Mouse (Mus musculus) CH12.LX (cell line): ENCODE measurements around the gene Ap3s2. TPM values are rescaled to one million over a fixed set of nuclear protein-coding genes. Genes with fewer than 3 reads are reported as not detected.
A peak's percentile ranks its signal among the peaks of the same experiment; 100 is the strongest.

Experiments
- DNase-seq: peaks from one replicate; pipeline ENCODE4 v3.0.0-alpha.2; 2013; ENCODE audit errors: extremely low read depth
- H3K27ac ChIP-seq: 2 replicates; pipeline ENCODE4 v1.5.1; 2012; ENCODE audit warnings: low read depth, mild to moderate bottlenecking, control low read depth, moderate library complexity; ENCODE audit not compliant: insufficient read depth
- H3K27me3 ChIP-seq: replicated peaks from 2 replicates; pipeline ENCODE3; 2012; ENCODE audit warnings: inconsistent platforms
- H3K36me3 ChIP-seq, 2 experiments: replicated peaks in 1 of 2; 2 replicates each; pipeline versions ENCODE3 to v1.6.1; 2012; ENCODE audit warnings: inconsistent platforms in 1 of 2, low read length in 1 of 2, mild to moderate bottlenecking in 1 of 2, mixed read lengths in 1 of 2, moderate library complexity in 1 of 2; ENCODE audit not compliant: control insufficient read depth in 1 of 2, insufficient read depth in 1 of 2
- H3K4me1 ChIP-seq, 2 experiments: 2 replicates each; pipeline ENCODE4 v1.6.1; 2012; ENCODE audit warnings: inconsistent platforms in 1 of 2, moderate library complexity in 1 of 2; ENCODE audit not compliant: insufficient read depth in 2 of 2, control insufficient read depth in 1 of 2
- H3K4me2 ChIP-seq: 2 replicates; pipeline ENCODE4 v1.6.1; 2012; ENCODE audit warnings: low read depth, mild to moderate bottlenecking, control low read depth; ENCODE audit not compliant: poor library complexity, insufficient read depth, severe bottlenecking
- H3K4me3 ChIP-seq, 3 experiments: fragments of 150-350 bp in 1 of 3; sonication (generic) in 1 of 3; replicated peaks in 1 of 3; 2 replicates each; pipeline versions ENCODE3 to v1.5.1; 2011 to 2012; ENCODE audit warnings: low read depth in 2 of 3, low read length in 2 of 3, mild to moderate bottlenecking in 2 of 3, moderate library complexity in 2 of 3, control low read depth in 1 of 3, improper control_type of control experiment in 1 of 3, inconsistent platforms in 1 of 3, mixed read lengths in 1 of 3; ENCODE audit not compliant: poor library complexity in 1 of 3
- H3K79me2 ChIP-seq: replicated peaks from 2 replicates; pipeline ENCODE4 v1.6.1; 2012; ENCODE audit warnings: mild to moderate bottlenecking, moderate library complexity; ENCODE audit not compliant: control insufficient read depth, poor library complexity, insufficient read depth, severe bottlenecking; ENCODE audit errors: extremely low read depth
- H3K9ac ChIP-seq: 2 replicates; pipeline ENCODE4 v1.6.1; 2012; ENCODE audit warnings: low read depth, mild to moderate bottlenecking, control low read depth, moderate library complexity; ENCODE audit not compliant: insufficient read depth
- H3K9me3 ChIP-seq: replicated peaks from 2 replicates; pipeline ENCODE3; 2012; ENCODE audit warnings: low read length, inconsistent platforms, mixed read lengths
- CHD1 ChIP-seq: IDR thresholded peaks from 2 replicates; pipeline ENCODE4 v1.6.1; 2012; ENCODE audit warnings: low read depth, low read length, improper control_type of control experiment, inconsistent platforms
- CHD2 ChIP-seq: IDR thresholded peaks from 2 replicates; pipeline ENCODE4 v1.6.1; 2011; ENCODE audit warnings: low read length, improper control_type of control experiment
- CTCF ChIP-seq, 2 experiments: IDR thresholded peaks in 1 of 2; conservative IDR thresholded peaks in 1 of 2; 2 replicates each; pipeline ENCODE4 v1.5.1; 2011 to 2012; ENCODE audit warnings: low read depth in 2 of 2, low read length in 2 of 2, improper control_type of control experiment in 1 of 2, inconsistent platforms in 1 of 2, mild to moderate bottlenecking in 1 of 2, moderate library complexity in 1 of 2
- ELF1 ChIP-seq: IDR thresholded peaks from 2 replicates; pipeline ENCODE4 v1.6.1; 2014; ENCODE audit warnings: low read depth, mild to moderate bottlenecking, inconsistent platforms, low read length, improper control_type of control experiment
- EP300 ChIP-seq: IDR thresholded peaks from 2 replicates; pipeline ENCODE4 v1.6.1; 2011; ENCODE audit warnings: low read length, improper control_type of control experiment
- ETS1 ChIP-seq: conservative IDR thresholded peaks from 2 replicates; pipeline ENCODE4 v1.6.1; 2012; ENCODE audit warnings: low read depth, mild to moderate bottlenecking, inconsistent platforms, low read length, improper control_type of control experiment, moderate library complexity
- HCFC1 ChIP-seq: IDR thresholded peaks from 2 replicates; pipeline ENCODE4 v1.6.1; 2012; ENCODE audit warnings: low read depth, mild to moderate bottlenecking, inconsistent platforms, low read length, improper control_type of control experiment
- IRF4 ChIP-seq: IDR thresholded peaks from 2 replicates; pipeline ENCODE4 v1.6.1; 2014; ENCODE audit warnings: low read depth, mild to moderate bottlenecking, inconsistent platforms, low read length, improper control_type of control experiment
- JUN ChIP-seq: IDR thresholded peaks from 2 replicates; pipeline ENCODE4 v1.6.1; 2011; ENCODE audit warnings: low read depth, mild to moderate bottlenecking, low read length, improper control_type of control experiment, moderate library complexity; ENCODE audit not compliant: insufficient read depth
- JUND ChIP-seq: conservative IDR thresholded peaks from 2 replicates; pipeline ENCODE4 v1.6.1; 2011; ENCODE audit warnings: low read depth, low read length, improper control_type of control experiment
- KAT2A ChIP-seq: IDR thresholded peaks from 2 replicates; pipeline ENCODE4 v1.6.1; 2012; ENCODE audit warnings: low read length, improper control_type of control experiment, inconsistent platforms; ENCODE audit not compliant: insufficient replicate concordance
- MAFK ChIP-seq: IDR thresholded peaks from 2 replicates; pipeline ENCODE4 v1.6.1; 2011; ENCODE audit warnings: low read length, improper control_type of control experiment; ENCODE audit not compliant: insufficient replicate concordance
- MXI1 ChIP-seq: IDR thresholded peaks from 2 replicates; pipeline ENCODE4 v1.6.1; 2011; ENCODE audit warnings: mild to moderate bottlenecking, low read depth, low read length, improper control_type of control experiment
- MYC ChIP-seq: IDR thresholded peaks from 2 replicates; pipeline ENCODE4 v1.6.1; 2011; ENCODE audit warnings: low read depth, mild to moderate bottlenecking, improper control_type of control experiment, low read length
- PAX5 ChIP-seq: IDR thresholded peaks from 2 replicates; pipeline ENCODE4 v1.6.1; 2012; ENCODE audit warnings: low read length, inconsistent platforms, mixed read lengths
- POLR2A ChIP-seq: IDR thresholded peaks from 2 replicates; pipeline ENCODE4 v1.6.1; 2011; ENCODE audit warnings: low read depth, mild to moderate bottlenecking, improper control_type of control experiment, low read length
- POLR2AphosphoS2 ChIP-seq: IDR thresholded peaks from 2 replicates; pipeline ENCODE4 v1.6.1; 2011; ENCODE audit warnings: low read depth, low read length, improper control_type of control experiment
- RAD21 ChIP-seq: IDR thresholded peaks from 2 replicates; pipeline ENCODE4 v1.6.1; 2011; ENCODE audit warnings: low read depth, mild to moderate bottlenecking, low read length, improper control_type of control experiment, moderate library complexity
- SMC3 ChIP-seq: IDR thresholded peaks from 2 replicates; pipeline ENCODE4 v1.6.1; 2011; ENCODE audit warnings: low read depth, low read length, improper control_type of control experiment
- USF2 ChIP-seq: conservative IDR thresholded peaks from 2 replicates; pipeline ENCODE4 v1.6.1; 2011; ENCODE audit warnings: low read depth, low read length, improper control_type of control experiment
- ZC3H11A ChIP-seq: IDR thresholded peaks from 2 replicates; pipeline ENCODE4 v1.6.1; 2012; ENCODE audit warnings: low read depth, mild to moderate bottlenecking, inconsistent platforms, low read length, improper control_type of control experiment
- ZKSCAN1 ChIP-seq: IDR thresholded peaks from 2 replicates; pipeline ENCODE4 v1.6.1; 2012; ENCODE audit warnings: low read depth, inconsistent platforms, low read length, improper control_type of control experiment, borderline replicate concordance
- ZMIZ1 ChIP-seq: IDR thresholded peaks from 2 replicates; pipeline ENCODE4 v1.6.1; 2012; ENCODE audit warnings: low read depth, mild to moderate bottlenecking, inconsistent platforms, low read length, improper control_type of control experiment
- dilution Hi-C: fragments of 300-500 bp; cut with MboI; formaldehyde crosslinking; loops from 2 replicates; pipeline ENCODE4 v1.14.3; 2020; ENCODE audit warnings: low sequenced_read_pairs; ENCODE audit not compliant: extremely low pct_unique_long_range_greater_than_20kb, extremely low pct_ligation_motif_present
- in situ Hi-C: fragments of 300-500 bp; cut with MboI; formaldehyde crosslinking; loops from 3 replicates; pipeline ENCODE4 v1.14.3; 2019; ENCODE audit warnings: low sequenced_read_pairs, low pct_ligation_motif_present, low pct_unique_long_range_greater_than_20kb, mixed read lengths
- polyA plus RNA-seq: library from polyadenylated mRNA; unstranded; fragments of >175 nt; gene quantifications from 2 replicates; pipeline ENCODE4 v1.2.1, GENCODE M21; 2012; ENCODE audit warnings: low read depth; ENCODE audit not compliant: insufficient read length
- total RNA-seq, 2 experiments: library from RNA; depleted of rRNA; stranded (reverse); fragments of 300-350 nt in 1 of 2; fragments of >200 nt in 1 of 2; gene quantifications; 2 replicates each; pipeline ENCODE4 v1.2.3; 2012 to 2014

Gene Ap3s2
- total and polyA plus RNA-seq, 3 experiments, result 12.7 to 21.8 (median 14.9) TPM

DNA sequence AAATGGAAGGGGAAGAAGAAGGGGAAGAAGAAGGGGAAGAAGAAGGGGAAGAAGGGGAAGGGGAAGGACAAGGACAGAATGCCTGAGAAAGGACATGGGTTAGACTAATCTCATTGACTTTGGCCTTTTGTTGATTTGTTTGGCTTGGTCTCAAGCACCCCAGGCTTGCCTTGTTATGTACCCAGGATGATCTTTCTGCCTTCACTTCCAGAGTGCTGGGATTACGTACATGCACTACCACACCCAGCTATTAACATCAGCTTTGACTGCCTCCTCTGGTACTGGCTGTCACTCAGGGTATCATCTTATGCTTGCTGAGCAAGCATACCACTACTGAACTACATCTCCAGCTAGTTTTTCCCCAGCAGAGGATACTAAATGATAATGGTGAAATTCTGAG lies 35.7 kb upstream of the Ap3s2 start:
- Histone ChIP-seq H3K4me3 (no peak overlapping the region), H3K27me3 (no peaks in the 10 kb centered on the region), H3K9me3 (peaks cover 2% of the 10 kb centered on the region), H3K9ac (no peak overlapping the region), H3K36me3 (no peaks in the 10 kb centered on the region), H3K27ac (no peak overlapping the region), H3K4me1 (peaks cover 10% of the 10 kb centered on the region in 2 experiments), H3K79me2 (no peaks in the 10 kb centered on the region), H3K4me2 (no peak overlapping the region)
- dilution Hi-C loops, result no loop called here
- DNase-seq, result no peak
- TF ChIP-seq RAD21, result no peak
- no peak for TF ChIP-seq KAT2A
- TF ChIP-seq MYC, result no peak
- TF ChIP-seq ETS1, result no peak
- TF ChIP-seq PAX5, result no peak
- no peak for TF ChIP-seq ELF1
- no peak for TF ChIP-seq EP300
- no peak for TF ChIP-seq SMC3
- no peak for TF ChIP-seq IRF4
- in situ Hi-C loops, result no loop called here

DNA sequence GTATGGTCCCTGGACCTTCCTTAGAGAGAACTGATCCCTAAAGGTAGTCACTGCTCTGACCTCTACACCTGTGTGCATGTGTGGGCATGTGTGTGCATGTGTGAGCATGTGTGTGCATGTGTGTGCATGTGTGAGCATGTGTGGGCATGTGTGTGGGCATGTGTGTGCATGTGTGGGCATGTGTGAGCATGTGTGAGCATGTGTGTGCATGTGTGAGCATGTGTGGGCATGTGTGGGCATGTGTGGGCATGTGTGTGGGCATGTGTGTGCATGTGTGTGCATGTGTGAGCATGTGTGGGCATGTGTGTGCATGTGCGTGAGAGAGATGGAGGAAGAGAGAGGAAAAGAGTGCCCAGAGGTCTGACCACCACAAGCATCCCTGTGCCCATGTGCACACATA lies 34.4 kb upstream of the Ap3s2 start:
- H3K9me3 ChIP-seq, result peaks cover 2% of the 10 kb centered on the region
- in situ Hi-C loops (no loop called here), dilution Hi-C loops (no loop called here)
- peaks cover 5 to 9% of the 10 kb centered on the region in 2 experiments; a peak in 2 of 4 replicates for H3K4me1 ChIP-seq
- no peak overlapping the region for H3K27ac ChIP-seq
- TF ChIP-seq ZMIZ1, result no peak
- no peak for DNase-seq
- H3K4me3 ChIP-seq, result no peak overlapping the region
- H3K36me3 ChIP-seq, result no peaks in the 10 kb centered on the region
- H3K9ac ChIP-seq, result no peak overlapping the region
- no peaks in the 10 kb centered on the region for H3K79me2 ChIP-seq
- no peak overlapping the region for H3K4me2 ChIP-seq
- H3K27me3 ChIP-seq, result no peaks in the 10 kb centered on the region

DNA sequence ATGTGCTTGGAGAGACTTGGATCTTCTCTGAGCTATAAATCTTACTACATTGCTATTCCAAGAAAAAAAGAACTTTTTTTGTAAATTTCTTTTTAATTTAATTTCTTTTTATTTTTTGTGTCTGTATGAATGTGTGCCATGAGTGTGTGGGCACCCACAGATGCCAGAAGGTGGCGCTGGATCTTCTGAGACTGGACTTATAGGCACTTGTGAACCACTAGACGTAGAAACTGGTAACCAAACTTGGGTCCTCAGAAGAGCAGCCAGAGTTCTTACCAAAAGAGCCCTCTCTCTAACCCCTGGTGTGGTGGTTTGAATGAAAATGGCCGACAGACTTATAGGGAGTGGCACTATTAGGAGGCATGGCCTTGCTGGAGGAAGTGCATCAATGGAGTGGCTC lies 30.6 kb upstream of the Ap3s2 start:
- in situ Hi-C loops, result no loop called here
- no peak overlapping the region for H3K4me3 ChIP-seq
- no peaks in the 10 kb centered on the region for H3K9me3 ChIP-seq
- H3K36me3 ChIP-seq, result no peaks in the 10 kb centered on the region
- H3K27ac ChIP-seq, result no peak overlapping the region
- TF ChIP-seq POLR2AphosphoS2 (no peak), ETS1 (no peak), JUN (no peak), MAFK (no peak), EP300 (no peak), RAD21 (peak; percentile 19), USF2 (no peak), CTCF (conservative IDR thresholded peaks at IDR 0.05 in 1 of 2, IDR thresholded peaks at IDR 0.05 in 1 of 2; ENCODE audit: low read depth in 2 of 2, low read length in 2 of 2) (peak in 1 of 2 experiments; percentile 40; a peak in 2 of 4 replicates), KAT2A (no peak), ZKSCAN1 (no peak), MXI1 (no peak), POLR2A (no peak), CHD1 (no peak), JUND (no peak), SMC3 (peak; percentile 7; the same call in 1 of the 2 replicates), MYC (no peak), CHD2 (no peak), ZC3H11A (no peak), HCFC1 (no peak)
- TF ChIP-seq, all 38 proteins: peak for 3
- H3K27me3 ChIP-seq, result peaks cover 2% of the 10 kb centered on the region
- DNase-seq, result peak; percentile 11
- H3K9ac ChIP-seq, result no peak overlapping the region
- H3K79me2 ChIP-seq, result no peaks in the 10 kb centered on the region
- H3K4me1 ChIP-seq, result peaks cover 3 to 4% of the 10 kb centered on the region in 2 experiments; a peak in 1 of 4 replicates
- dilution Hi-C loops, result no loop called here
- H3K4me2 ChIP-seq, result no peak overlapping the region
